Mouse (Mus musculus) erythroblast, embryonic 14.5 days (primary cell): Measurements from ENCODE around the gene Eid3.

Source experiments
- GATA1 ChIP-seq: IDR thresholded peaks from 2 replicates; pipeline ENCODE4 v1.6.1; 2012; ENCODE audit warnings: low read length, inconsistent platforms, mixed read lengths
- TAL1 ChIP-seq: IDR thresholded peaks from 3 replicates; pipeline ENCODE4 v1.6.1; 2012; ENCODE audit warnings: low read length, inconsistent platforms, mixed read lengths

DNA sequence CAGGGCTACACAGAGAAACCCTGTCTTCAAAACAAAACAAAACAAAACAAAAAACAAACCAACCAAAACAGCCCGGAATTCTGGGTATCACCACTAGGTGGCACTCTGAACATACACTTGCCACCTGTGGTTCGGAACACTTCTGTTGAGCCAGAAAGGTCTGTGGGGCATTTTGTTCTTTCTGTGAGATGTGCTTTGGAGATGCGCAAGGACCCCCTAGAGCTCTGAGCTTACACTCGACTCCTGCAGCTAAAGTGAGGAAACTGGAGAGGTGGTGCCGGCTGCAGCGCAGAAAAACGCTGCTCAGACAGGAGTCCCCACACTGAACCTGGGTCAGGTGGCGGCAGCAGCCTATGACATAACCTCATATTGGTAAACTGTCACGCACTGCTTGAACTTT lies 43.0 kb downstream of the Eid3 start:
- no peak for TF ChIP-seq GATA1
- no peak for TF ChIP-seq TAL1
